Mouse (Mus musculus): ENCODE data around the gene Ndufs2. TPM values are rescaled to one million over a fixed set of nuclear protein-coding genes. Genes with fewer than 3 reads are reported as not detected.

Gene Ndufs2
- polyA plus RNA-seq, 1 experiment from 2014 or later: 218 TPM

DNA sequence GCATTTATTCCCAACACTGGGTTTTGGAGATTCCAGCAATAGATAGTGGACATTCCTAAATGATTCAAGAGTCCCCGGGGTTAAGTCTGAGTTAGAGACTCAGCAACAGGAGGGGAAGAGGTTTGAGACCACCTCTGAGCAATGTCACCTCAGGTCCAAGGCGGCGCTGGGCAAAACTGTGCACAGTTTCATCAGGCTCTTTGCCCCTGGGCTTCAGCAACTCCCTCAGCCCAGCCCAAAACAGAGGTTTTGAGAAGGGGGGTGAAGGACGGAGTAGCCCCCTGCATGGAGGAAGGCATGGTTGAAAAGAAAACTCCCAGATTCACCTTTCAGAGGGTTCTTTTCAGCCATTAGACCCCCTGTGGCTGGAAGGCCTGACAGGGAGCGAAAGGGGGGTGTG, 28.5 kb upstream of the Ndufs2 start:
- Histone ChIP-seq H3K4me1 (replicated peaks; ENCODE audit: control insufficient read depth, insufficient read depth, low read length) (peaks cover 14% of the 10 kb centered on the region), H3K27ac (no peak overlapping the region), H3K27me3 (ENCODE audit: control insufficient read depth, insufficient read depth, low read length) (no peaks in the 10 kb centered on the region), H3K36me3 (replicated peaks; ENCODE audit: control insufficient read depth, insufficient read depth) (peaks cover 63% of the 10 kb centered on the region), H3K4me2 (replicated peaks) (peak overlapping the region; percentile 65), H3K9me3 (ENCODE audit: control insufficient read depth, low read length) (no peaks in the 10 kb centered on the region), H3K4me3 (replicated peaks; ENCODE audit: low read length) (peak overlapping the region; percentile 59; the same call in 1 of the 2 replicates), H3K9ac (peak overlapping the region; percentile 58; the same call in 1 of the 2 replicates)
- 60% methylated on average over 5 of the region's 5 CpGs for WGBS
- no peak for ATAC-seq (ENCODE audit: low FRiP score)
- no peak for DNase-seq (ENCODE audit: low spot score)

DNA sequence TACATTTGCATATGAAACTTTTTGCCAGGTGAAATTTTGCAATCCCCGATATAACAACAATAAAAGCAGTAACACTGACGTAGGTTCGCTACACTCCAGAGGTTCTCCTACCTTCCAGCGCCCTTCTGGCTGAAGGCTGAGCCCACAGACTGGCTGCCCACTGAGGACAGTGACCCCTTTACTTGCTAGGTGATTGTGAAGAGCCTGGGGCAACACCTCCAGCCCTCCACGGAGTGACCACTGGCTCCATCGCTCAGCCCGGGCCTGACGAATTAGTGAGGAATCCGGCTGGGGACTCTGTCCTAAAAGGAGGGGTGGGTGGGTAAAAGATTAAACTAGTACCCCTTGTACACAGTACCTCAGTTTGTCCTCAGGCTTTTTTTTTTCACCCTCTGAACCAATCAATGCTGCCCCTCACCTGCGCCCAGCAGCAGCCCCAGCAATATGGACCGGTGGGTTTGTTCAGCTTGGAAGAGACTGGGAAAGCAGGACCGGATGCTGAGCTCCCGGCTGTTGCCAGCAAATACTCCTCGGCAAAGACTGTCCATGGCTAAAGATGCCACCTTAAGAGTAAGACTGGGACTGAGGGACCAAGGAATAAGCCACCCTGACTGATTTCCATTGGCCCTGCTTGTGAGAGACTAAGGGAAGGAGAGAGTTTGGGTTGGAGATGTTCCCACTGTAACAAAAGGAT, 28.0 kb upstream of the Ndufs2 start:
- WGBS: 91% methylated on average over 14 of the region's 14 CpGs

DNA sequence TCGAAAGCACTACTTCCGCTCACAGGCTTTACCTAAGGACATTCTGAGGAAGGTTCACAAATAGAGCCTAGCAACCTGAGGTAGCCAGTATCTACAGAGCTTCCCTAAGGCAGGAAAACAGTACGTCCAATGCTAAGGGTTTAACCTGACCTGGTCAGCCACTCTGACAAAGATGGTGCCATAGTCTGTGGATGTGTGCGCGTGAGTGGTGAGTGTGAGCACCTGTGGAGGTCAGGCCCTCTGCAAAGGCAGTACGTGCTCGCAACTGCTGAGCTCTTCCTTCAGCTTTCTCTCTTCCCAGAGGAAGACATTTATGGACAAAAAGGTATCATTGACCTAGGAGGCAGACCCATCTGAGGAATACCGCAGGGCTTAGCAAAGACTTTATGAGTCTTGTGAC, 27.2 kb upstream of the Ndufs2 start:
- no peaks in the 10 kb centered on the region for H3K9me3 ChIP-seq (ENCODE audit: control insufficient read depth, low read length)
- DNase-seq (ENCODE audit: low spot score) (no peak), ATAC-seq (ENCODE audit: low FRiP score) (no peak)
- H3K27ac ChIP-seq: no peak overlapping the region
- H3K9ac ChIP-seq: no peak overlapping the region
- no peak overlapping the region for H3K4me3 ChIP-seq (replicated peaks; ENCODE audit: low read length)
- H3K36me3 ChIP-seq (replicated peaks; ENCODE audit: control insufficient read depth, insufficient read depth): peaks cover 63% of the 10 kb centered on the region
- H3K4me2 ChIP-seq (replicated peaks): no peak overlapping the region
- no peaks in the 10 kb centered on the region for H3K27me3 ChIP-seq (ENCODE audit: control insufficient read depth, insufficient read depth, low read length)
- WGBS: 96% methylated on average over 8 of the region's 8 CpGs
- H3K4me1 ChIP-seq (replicated peaks; ENCODE audit: control insufficient read depth, insufficient read depth, low read length): peaks cover 14% of the 10 kb centered on the region

More for the DNA sequence above, 28.0 kb upstream of the Ndufs2 start:
- H3K27me3 ChIP-seq (ENCODE audit: control insufficient read depth, insufficient read depth, low read length): no peaks in the 10 kb centered on the region
- ATAC-seq (ENCODE audit: low FRiP score): no peak
- 0 out of 2 replicates have a peak overlapping the region, but pooled peaks have one; percentile 58 for H3K9ac ChIP-seq
- peaks cover 63% of the 10 kb centered on the region for H3K36me3 ChIP-seq (replicated peaks; ENCODE audit: control insufficient read depth, insufficient read depth)
- H3K9me3 ChIP-seq (ENCODE audit: control insufficient read depth, low read length): no peaks in the 10 kb centered on the region
- H3K27ac ChIP-seq: no peak overlapping the region
- no peak overlapping the region for H3K4me3 ChIP-seq (replicated peaks; ENCODE audit: low read length)
- H3K4me1 ChIP-seq (replicated peaks; ENCODE audit: control insufficient read depth, insufficient read depth, low read length): peaks cover 14% of the 10 kb centered on the region
- no peak overlapping the region for H3K4me2 ChIP-seq (replicated peaks)
- no peak for DNase-seq (ENCODE audit: low spot score)

DNA sequence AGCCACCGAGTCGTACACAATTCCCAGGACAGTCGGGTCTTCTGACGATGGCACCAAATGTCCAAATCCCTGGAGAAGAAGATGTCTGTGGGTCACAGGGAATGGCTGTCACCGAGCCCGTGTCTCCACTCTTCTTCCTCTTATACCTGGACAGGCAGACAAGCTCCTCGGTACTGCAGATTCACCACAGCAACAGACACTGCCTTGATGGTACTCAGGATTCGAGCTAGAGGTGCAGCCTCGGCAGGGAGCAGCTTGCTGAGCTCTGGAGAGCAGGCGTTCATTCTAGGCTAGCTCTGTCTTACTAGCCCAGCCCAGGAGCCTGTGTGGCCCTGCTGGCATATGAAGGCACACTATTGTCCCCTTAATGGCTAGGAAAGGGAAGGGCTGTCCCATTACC, 26.5 kb upstream of the Ndufs2 start:
- ATAC-seq (ENCODE audit: low FRiP score) (no peak), DNase-seq (ENCODE audit: low spot score) (no peak)
- no peak overlapping the region for H3K27ac ChIP-seq
- H3K27me3 ChIP-seq (ENCODE audit: control insufficient read depth, insufficient read depth, low read length): no peaks in the 10 kb centered on the region
- WGBS: 94% methylated on average over 10 of the region's 10 CpGs
- H3K9ac ChIP-seq: no peak overlapping the region
- H3K9me3 ChIP-seq (ENCODE audit: control insufficient read depth, low read length): no peaks in the 10 kb centered on the region
- H3K4me2 ChIP-seq (replicated peaks): no peak overlapping the region
- H3K4me3 ChIP-seq (replicated peaks; ENCODE audit: low read length): no peak overlapping the region
- H3K4me1 ChIP-seq (replicated peaks; ENCODE audit: control insufficient read depth, insufficient read depth, low read length): peaks cover 14% of the 10 kb centered on the region
- peaks cover 63% of the 10 kb centered on the region for H3K36me3 ChIP-seq (replicated peaks; ENCODE audit: control insufficient read depth, insufficient read depth)

GRCm38 (mm10) chr1:171276110-171276748, 25.0 kb upstream of the Ndufs2 start:
- peaks cover 66% of the 10 kb centered on the region for H3K36me3 ChIP-seq (replicated peaks; ENCODE audit: control insufficient read depth, insufficient read depth)
- H3K27me3 ChIP-seq (ENCODE audit: control insufficient read depth, insufficient read depth, low read length): no peaks in the 10 kb centered on the region
- no peaks in the 10 kb centered on the region for H3K9me3 ChIP-seq (ENCODE audit: control insufficient read depth, low read length)
- H3K27ac ChIP-seq: no peak overlapping the region
- H3K9ac ChIP-seq: no peak overlapping the region
- no peak overlapping the region for H3K4me2 ChIP-seq (replicated peaks)
- ATAC-seq (ENCODE audit: low FRiP score) (no peak), DNase-seq (ENCODE audit: low spot score) (no peak)
- WGBS: 95% methylated on average over 14 of the region's 14 CpGs
- H3K4me1 ChIP-seq (replicated peaks; ENCODE audit: control insufficient read depth, insufficient read depth, low read length): peaks cover 17% of the 10 kb centered on the region
- no peak overlapping the region for H3K4me3 ChIP-seq (replicated peaks; ENCODE audit: low read length)

DNA sequence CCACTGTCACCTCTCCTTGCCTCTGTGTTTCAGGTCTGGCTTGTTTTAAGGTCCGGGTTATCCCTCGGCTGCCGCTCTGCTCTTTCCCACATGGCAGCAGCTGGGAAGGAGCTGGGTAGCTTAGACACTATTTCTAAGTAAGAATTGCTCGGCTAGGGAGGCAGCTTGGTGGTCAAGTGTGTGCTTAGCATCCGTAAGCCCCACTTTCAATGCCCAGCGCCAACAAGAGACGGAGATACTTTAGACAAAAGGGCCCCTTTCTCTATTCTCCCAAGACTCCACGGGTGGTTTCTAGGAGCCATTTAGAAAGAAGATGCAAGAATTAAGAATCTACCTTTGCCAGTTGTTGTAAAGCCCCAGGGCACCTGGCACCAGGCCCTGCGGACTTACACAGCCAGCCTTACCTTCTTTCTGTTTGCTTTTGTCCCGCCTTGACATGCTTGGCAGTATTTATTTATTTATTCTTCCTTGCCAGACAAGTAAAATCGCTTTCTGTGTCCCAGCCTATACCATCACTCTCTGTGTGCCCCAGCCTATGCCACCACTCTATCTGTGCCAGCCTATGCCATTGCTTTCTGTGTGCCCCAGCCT, 24.1 kb upstream of the Ndufs2 start:
- peaks cover 19% of the 10 kb centered on the region for H3K4me1 ChIP-seq (replicated peaks; ENCODE audit: control insufficient read depth, insufficient read depth, low read length)
- no peaks in the 10 kb centered on the region for H3K9me3 ChIP-seq (ENCODE audit: control insufficient read depth, low read length)
- no peak overlapping the region for H3K9ac ChIP-seq
- DNase-seq (ENCODE audit: low spot score) (no peak), ATAC-seq (ENCODE audit: low FRiP score) (no peak)
- H3K4me3 ChIP-seq (replicated peaks; ENCODE audit: low read length): no peak overlapping the region
- WGBS: 80% methylated on average over 11 of the region's 11 CpGs
- no peaks in the 10 kb centered on the region for H3K27me3 ChIP-seq (ENCODE audit: control insufficient read depth, insufficient read depth, low read length)
- no peak overlapping the region for H3K4me2 ChIP-seq (replicated peaks)
- no peak overlapping the region for H3K27ac ChIP-seq
- peaks cover 66% of the 10 kb centered on the region for H3K36me3 ChIP-seq (replicated peaks; ENCODE audit: control insufficient read depth, insufficient read depth)

DNA sequence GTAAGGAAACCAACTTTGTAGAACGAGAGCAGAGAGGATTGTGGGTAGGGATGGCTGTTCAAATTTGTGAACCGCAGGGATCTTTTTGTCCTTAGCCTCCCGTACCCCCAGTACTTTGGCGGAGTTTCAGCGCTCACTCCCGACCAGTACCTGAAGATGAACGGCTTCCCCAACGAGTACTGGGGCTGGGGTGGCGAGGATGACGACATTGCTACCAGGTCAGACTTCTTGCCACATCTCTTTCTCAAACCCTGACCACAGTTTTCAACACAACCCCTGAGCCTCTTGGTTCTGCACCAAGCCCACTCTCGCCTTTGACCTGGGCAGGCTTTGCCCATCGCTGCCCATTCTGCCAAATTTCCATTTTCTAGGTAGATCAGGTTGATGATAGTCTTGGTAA, 23.0 kb upstream of the Ndufs2 start:
- 93% methylated on average over 12 of the region's 12 CpGs for WGBS
- Histone ChIP-seq H3K4me1 (replicated peaks; ENCODE audit: control insufficient read depth, insufficient read depth, low read length) (peaks cover 19% of the 10 kb centered on the region), H3K4me2 (replicated peaks) (no peak overlapping the region), H3K9ac (no peak overlapping the region), H3K27me3 (ENCODE audit: control insufficient read depth, insufficient read depth, low read length) (no peaks in the 10 kb centered on the region), H3K4me3 (replicated peaks; ENCODE audit: low read length) (no peak overlapping the region), H3K9me3 (ENCODE audit: control insufficient read depth, low read length) (no peaks in the 10 kb centered on the region), H3K27ac (no peak overlapping the region), H3K36me3 (replicated peaks; ENCODE audit: control insufficient read depth, insufficient read depth) (peaks cover 66% of the 10 kb centered on the region)
- no peak for DNase-seq (ENCODE audit: low spot score)
- no peak for ATAC-seq (ENCODE audit: low FRiP score)

GRCm38 (mm10) chr1:171272086-171272485, 20.9 kb upstream of the Ndufs2 start:
- H3K36me3 ChIP-seq (replicated peaks; ENCODE audit: control insufficient read depth, insufficient read depth): peaks cover 55% of the 10 kb centered on the region
- no peak overlapping the region for H3K4me3 ChIP-seq (replicated peaks; ENCODE audit: low read length)
- H3K4me2 ChIP-seq (replicated peaks): 0 out of 2 replicates have a peak overlapping the region, but pooled peaks have one; percentile 81
- 0 out of 2 replicates have a peak overlapping the region, but pooled peaks have one; percentile 34 for H3K9ac ChIP-seq
- H3K9me3 ChIP-seq (ENCODE audit: control insufficient read depth, low read length): no peaks in the 10 kb centered on the region
- WGBS: 94% methylated on average over 3 of the region's 3 CpGs
- no peak overlapping the region for H3K27ac ChIP-seq
- H3K4me1 ChIP-seq (replicated peaks; ENCODE audit: control insufficient read depth, insufficient read depth, low read length): peaks cover 19% of the 10 kb centered on the region
- DNase-seq (ENCODE audit: low spot score) (no peak), ATAC-seq (ENCODE audit: low FRiP score) (no peak)
- no peaks in the 10 kb centered on the region for H3K27me3 ChIP-seq (ENCODE audit: control insufficient read depth, insufficient read depth, low read length)

GRCm38 (mm10) chr1:171271622-171272021, 20.4 kb upstream of the Ndufs2 start:
- peak overlapping the region; percentile 34; the same call in 1 of the 2 replicates for H3K9ac ChIP-seq
- H3K4me2 ChIP-seq (replicated peaks): peak overlapping the region; percentile 81
- peaks cover 50% of the 10 kb centered on the region for H3K36me3 ChIP-seq (replicated peaks; ENCODE audit: control insufficient read depth, insufficient read depth)
- no peaks in the 10 kb centered on the region for H3K9me3 ChIP-seq (ENCODE audit: control insufficient read depth, low read length)
- H3K4me1 ChIP-seq (replicated peaks; ENCODE audit: control insufficient read depth, insufficient read depth, low read length): peaks cover 19% of the 10 kb centered on the region
- ATAC-seq (ENCODE audit: low FRiP score) (no peak), DNase-seq (ENCODE audit: low spot score) (no peak)
- WGBS: 71% methylated on average over 10 of the region's 10 CpGs
- H3K27me3 ChIP-seq (ENCODE audit: control insufficient read depth, insufficient read depth, low read length): no peaks in the 10 kb centered on the region
- H3K4me3 ChIP-seq (replicated peaks; ENCODE audit: low read length): peak overlapping the region; percentile 74; the same call in 1 of the 2 replicates
- H3K27ac ChIP-seq: no peak overlapping the region
